Mouse (Mus musculus) lung, postnatal 4 days (tissue): ENCODE measurements around the gene Rap1gap2.

Source experiments
- DNase-seq, 2 experiments: peaks; one replicate each; pipeline ENCODE4 v3.0.0; 2021

The Rap1gap2 gene

GRCm38 (mm10) chr11:74408587-74409446 lies 201.9 kb downstream of the Rap1gap2 start:
- DNase-seq, result peak; percentile 86 to 92

- no peak for DNase-seq
Observed at GRCm38 (mm10) chr11:74405201-74405600, 205.5 kb downstream of the Rap1gap2 start.

- DNase-seq, result no peak
Observed at GRCm38 (mm10) chr11:74404216-74404615, 206.5 kb downstream of the Rap1gap2 start.

GRCm38 (mm10) chr11:74402126-74402525 lies 208.6 kb downstream of the Rap1gap2 start:
- DNase-seq, result peak in 1 of 2 experiments; percentile 12

GRCm38 (mm10) chr11:74395583-74395982 lies 215.1 kb downstream of the Rap1gap2 start:
- DNase-seq, result no peak

- DNase-seq, result no peak
Observed at GRCm38 (mm10) chr11:74393489-74393888, 217.2 kb downstream of the Rap1gap2 start.

- DNase-seq, result no peak
Observed at GRCm38 (mm10) chr11:74392903-74393302, 217.8 kb downstream of the Rap1gap2 start.

- no peak for DNase-seq
Observed at GRCm38 (mm10) chr11:74391899-74392298, 218.8 kb downstream of the Rap1gap2 start.

- DNase-seq, result no peak
Observed at GRCm38 (mm10) chr11:74387203-74387602, 223.5 kb downstream of the Rap1gap2 start.

GRCm38 (mm10) chr11:74385674-74386073 lies 225.0 kb downstream of the Rap1gap2 start:
- no peak for DNase-seq

- no peak for DNase-seq
Observed at GRCm38 (mm10) chr11:74379166-74379873, 231.4 kb downstream of the Rap1gap2 start.

GRCm38 (mm10) chr11:74376847-74377246 lies 233.9 kb downstream of the Rap1gap2 start:
- DNase-seq, result peak in 1 of 2 experiments; percentile 40

GRCm38 (mm10) chr11:74371393-74372100 lies 239.2 kb downstream of the Rap1gap2 start:
- peak; percentile 53 to 76 for DNase-seq

GRCm38 (mm10) chr11:74361769-74362168 lies 248.9 kb downstream of the Rap1gap2 start, which contains the start of gene Olfr412:
Olfr412 (plus strand) TSS chr11:74362069.
- no peak for DNase-seq

GRCm38 (mm10) chr11:74352550-74352949 lies 258.2 kb downstream of the Rap1gap2 start, which contains the start of gene Olfr411:
Olfr411 (minus strand) TSS chr11:74352650.
- DNase-seq, result no peak

- DNase-seq, result no peak
Observed at GRCm38 (mm10) chr11:74337931-74338330, 272.8 kb downstream of the Rap1gap2 start, which contains the start of gene Olfr410. Olfr410 (minus strand) TSS chr11:74338031.
